8 mouse cellular contexts compared by ENCODE assay signal in the genomic region with DNA sequence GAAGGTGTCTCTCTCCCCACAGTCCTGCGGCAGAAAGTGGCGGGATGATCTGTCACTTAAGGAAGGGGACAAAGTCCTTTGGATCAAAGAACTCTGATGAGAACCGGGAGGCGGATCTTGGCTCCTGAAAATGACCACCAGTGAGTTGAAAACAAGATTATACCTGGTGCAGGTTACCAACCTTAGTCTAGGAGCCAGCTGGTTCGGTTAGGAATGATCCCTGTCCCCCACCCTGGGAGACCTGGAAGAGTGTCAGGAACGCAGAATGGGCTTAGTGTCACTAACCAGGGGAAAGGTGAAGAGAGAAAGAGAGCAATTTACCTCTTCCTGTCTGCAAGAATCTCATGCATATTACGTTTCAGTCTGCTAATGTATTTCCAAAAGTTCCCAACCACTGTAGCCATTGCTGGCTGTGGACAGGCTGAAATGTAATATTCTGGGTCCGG. TPM values are rescaled to one million over a fixed set of nuclear protein-coding genes. Genes with fewer than 3 reads are reported as not detected.
DNase-seq lines count a peak whose midpoint lies in the region; ATAC-seq and TF ChIP-seq lines count a peak whose summit lies in the region.

TSS of gene Slc35a3 (minus strand) at position 396 of the 446 bp plus-strand sequence.

- no peaks in the 10 kb centered on the region for H3K27me3 ChIP-seq in testis, adult 2 months (ENCODE audit: control insufficient read depth, insufficient read depth, low read length)
- H3K27me3 ChIP-seq in heart, embryonic 13.5 days (replicated peaks) = no peaks in the 10 kb centered on the region

- peak within 1 kb of the TSS; percentile 95 for H3K9ac ChIP-seq in heart, embryonic 13.5 days

- H3K27ac ChIP-seq in testis, adult 2 months (ENCODE audit: control insufficient read depth, insufficient read depth, low read depth, low read length) = peak within 1 kb of the TSS; percentile 50
- peak within 1 kb of the TSS; percentile 84 for H3K27ac ChIP-seq in heart, embryonic 13.5 days (replicated peaks)

- TF ChIP-seq POLR2A in testis, adult 2 months (IDR thresholded peaks at IDR 0.05; ENCODE audit: control insufficient read depth, low read depth, low read length) = no peak

- TF ChIP-seq CTCF in testis, adult 2 months (IDR thresholded peaks at IDR 0.05; ENCODE audit: control insufficient read depth, insufficient read depth, insufficient replicate concordance, low read depth, low read length) = no peak

- no peak for DNase-seq in adrenal gland, adult 18-20 months (ENCODE audit: low spot score in 2 of 2)
- no peak for DNase-seq in adrenal gland, adult (ENCODE audit: inconsistent age in 2 of 2, low spot score in 1 of 2)
- no peak for DNase-seq in testis, postnatal 14 days (ENCODE audit: low spot score)
- no peak for DNase-seq in layer of hippocampus, adult 8-10 months (ENCODE audit: low spot score in 2 of 2)
- DNase-seq in mesoderm, embryonic 11.5 days (ENCODE audit: low read depth, low spot score) = peak; percentile 5
- no peak for DNase-seq in natural killer cell, adult 2 months (ENCODE audit: low spot score in 2 of 2)

- peak within 1 kb of the TSS; percentile 79 for H3K4me2 ChIP-seq in heart, embryonic 13.5 days

- no peaks in the 10 kb centered on the region for H3K9me3 ChIP-seq in heart, embryonic 13.5 days

- 3% methylated on average over 8 of the region's 8 CpGs for WGBS in heart, embryonic 13.5 days

- peak within 1 kb of the TSS; percentile 96 for H3K4me3 ChIP-seq in testis, adult 2 months (ENCODE audit: control insufficient read depth, low read depth, low read length)
- H3K4me3 ChIP-seq in heart, embryonic 13.5 days = peak within 1 kb of the TSS; percentile 96

- H3K4me1 ChIP-seq in testis, adult 2 months (ENCODE audit: control insufficient read depth, insufficient read depth, low read length) = peaks cover 5% of the 10 kb centered on the region
- H3K4me1 ChIP-seq in heart, embryonic 13.5 days = peaks cover 29% of the 10 kb centered on the region

- no peaks in the 10 kb centered on the region for H3K36me3 ChIP-seq in testis, adult 2 months (ENCODE audit: control insufficient read depth, insufficient read depth, low read length)
- H3K36me3 ChIP-seq in heart, embryonic 13.5 days = no peaks in the 10 kb centered on the region

- ATAC-seq in heart, embryonic 13.5 days (ENCODE audit: extremely low read depth, insufficient number of reproducible peaks, low FRiP score, low TSS enrichment) = no peak

RNA-seq across cellular contexts. Expression of gene Slc35a3, which starts in this region (rescaled TPM):
- 10 to 100 TPM; 18.6 to 24.4 TPM for total RNA-seq in adrenal gland, adult 18-20 months (2021)
- 19.5 and 20.1 TPM in 2 replicates for polyA plus RNA-seq in testis, adult 2 months (2012; rRNA removed)
- polyA plus RNA-seq in heart, embryonic 13.5 days (2015; fragmentation: Nextera tagmentation; extraction: Ambion mirVana) = 8.7 and 10.3 TPM in 2 replicates
- total RNA-seq in layer of hippocampus, adult 8-10 months (2022) = 10 to 100 TPM; 16.3 to 18.2 (median 17.5) TPM
